Mouse (Mus musculus) heart, embryonic 15.5 days (tissue): ENCODE measurements around the gene Polr1d. TPM values are rescaled to one million over a fixed set of nuclear protein-coding genes. Genes with fewer than 3 reads are reported as not detected.

Source experiments
- ATAC-seq: fragments of 200-750 bp; cut with Nextera tagmentation; replicated peaks from 2 replicates; pipeline ENCODE4 v1.8.0; 2017; ENCODE audit warnings: low read depth, moderate TSS enrichment; ENCODE audit not compliant: insufficient number of reproducible peaks, insufficient read depth, low FRiP score
- H3K27ac ChIP-seq: fragments of 300-500 bp; sonication (generic); 2 replicates; pipeline ENCODE4 v1.5.1; 2015; ENCODE audit warnings: mild to moderate bottlenecking, inconsistent platforms
- H3K27me3 ChIP-seq: fragments of 300-500 bp; sonication (generic); 2 replicates; pipeline ENCODE4 v1.6.1; 2015; ENCODE audit warnings: inconsistent platforms
- H3K36me3 ChIP-seq: fragments of 300-500 bp; sonication (generic); 2 replicates; pipeline ENCODE4 v1.6.1; 2015; ENCODE audit warnings: mild to moderate bottlenecking, inconsistent platforms
- H3K4me1 ChIP-seq: fragments of 300-500 bp; sonication (generic); replicated peaks from 2 replicates; pipeline ENCODE4 v1.6.1; 2015; ENCODE audit warnings: inconsistent platforms
- H3K4me2 ChIP-seq: fragments of 300-500 bp; sonication (generic); 2 replicates; pipeline ENCODE4 v1.6.1; 2015; ENCODE audit warnings: inconsistent platforms, mild to moderate bottlenecking, moderate library complexity
- H3K4me3 ChIP-seq: fragments of 300-500 bp; sonication (generic); 2 replicates; pipeline ENCODE4 v1.5.1; 2015; ENCODE audit warnings: mild to moderate bottlenecking, inconsistent platforms
- H3K9ac ChIP-seq: fragments of 300-500 bp; sonication (generic); 2 replicates; pipeline ENCODE4 v1.6.1; 2015; ENCODE audit warnings: mild to moderate bottlenecking, inconsistent platforms
- H3K9me3 ChIP-seq: fragments of 300-500 bp; sonication (generic); replicated peaks from 2 replicates; pipeline ENCODE4 v1.6.1; 2016; ENCODE audit warnings: inconsistent platforms
- WGBS: fragments of 180-500 bp; shearing (Covaris S2); methylation state at CpG from one replicate; pipeline ENCODE4 v1.1.7; 2015; ENCODE audit warnings: mixed read lengths; 5-methylcytosine and 5-hydroxymethylcytosine counted together
- polyA plus RNA-seq: library from polyadenylated mRNA; unstranded; fragments of >200 nt; fragmentation: Nextera tagmentation; extraction: Ambion mirVana; gene quantifications from 2 replicates; pipeline ENCODE4 v1.2.1, GENCODE M21; 2015

Polr1d gene
- polyA plus RNA-seq, 1 experiment from 2014 or later, result 85.2 TPM

- H3K4me2 ChIP-seq, result no peak overlapping the region
- H3K9ac ChIP-seq, result no peak overlapping the region
- no peak overlapping the region for H3K4me3 ChIP-seq
- H3K27ac ChIP-seq, result no peak overlapping the region
- WGBS, result 62% methylated on average over 9 of the region's 9 CpGs
- H3K27me3 ChIP-seq, result peaks cover 5% of the 10 kb centered on the region; the same call in 1 of the 2 replicates
- ATAC-seq, result no peak
- no peaks in the 10 kb centered on the region for H3K4me1 ChIP-seq
- H3K36me3 ChIP-seq, result no peaks in the 10 kb centered on the region
- peaks cover 5% of the 10 kb centered on the region; the same call in 1 of the 2 replicates for H3K9me3 ChIP-seq
Observed at GRCm38 (mm10) chr5:147124794-147125193, 47.9 kb downstream of the Polr1d start.

- no peak for ATAC-seq
- no peak overlapping the region for H3K4me2 ChIP-seq
- H3K36me3 ChIP-seq, result no peaks in the 10 kb centered on the region
- no peak overlapping the region for H3K27ac ChIP-seq
- H3K4me3 ChIP-seq, result no peak overlapping the region
- WGBS, result 78% methylated on average over 13 of the region's 13 CpGs
- no peak overlapping the region for H3K9ac ChIP-seq
- peaks cover 5% of the 10 kb centered on the region; the same call in 1 of the 2 replicates for H3K27me3 ChIP-seq
- H3K4me1 ChIP-seq, result no peaks in the 10 kb centered on the region
- H3K9me3 ChIP-seq, result peaks cover 5% of the 10 kb centered on the region; the same call in 1 of the 2 replicates
Observed at GRCm38 (mm10) chr5:147125542-147126185, 48.8 kb downstream of the Polr1d start.

GRCm38 (mm10) chr5:147127860-147128259, 51.0 kb downstream of the Polr1d start:
- Histone ChIP-seq H3K4me2 (no peak overlapping the region), H3K4me3 (no peak overlapping the region), H3K27ac (no peak overlapping the region), H3K9ac (no peak overlapping the region), H3K9me3 (no peaks in the 10 kb centered on the region), H3K27me3 (peaks cover 5% of the 10 kb centered on the region; the same call in 1 of the 2 replicates), H3K36me3 (no peaks in the 10 kb centered on the region), H3K4me1 (no peaks in the 10 kb centered on the region)
- no peak for ATAC-seq
- WGBS, result 74% methylated on average over 4 of the region's 4 CpGs

- Histone ChIP-seq H3K9me3 (no peaks in the 10 kb centered on the region), H3K27me3 (no peaks in the 10 kb centered on the region), H3K9ac (no peak overlapping the region), H3K4me2 (no peak overlapping the region), H3K27ac (no peak overlapping the region), H3K36me3 (no peaks in the 10 kb centered on the region), H3K4me1 (0 out of 2 replicates have a peak, but pooled peaks cover 2% of the 10 kb centered on the region), H3K4me3 (no peak overlapping the region)
- no peak for ATAC-seq
- WGBS, result 77% methylated on average over 2 of the region's 2 CpGs
Observed at GRCm38 (mm10) chr5:147129484-147129883, 52.6 kb downstream of the Polr1d start.

GRCm38 (mm10) chr5:147131912-147132311, 55.1 kb downstream of the Polr1d start:
- 74% methylated on average over 4 of the region's 4 CpGs for WGBS
- 0 out of 2 replicates have a peak, but pooled peaks cover 2% of the 10 kb centered on the region for H3K4me1 ChIP-seq

GRCm38 (mm10) chr5:147133662-147134061, 56.8 kb downstream of the Polr1d start:
- peak overlapping the region; percentile 35 for H3K4me3 ChIP-seq

More at GRCm38 (mm10) chr5:147131912-147132311, 55.1 kb downstream of the Polr1d start:
- no peak overlapping the region for H3K9ac ChIP-seq
- no peaks in the 10 kb centered on the region for H3K9me3 ChIP-seq
- no peaks in the 10 kb centered on the region for H3K27me3 ChIP-seq
- no peaks in the 10 kb centered on the region for H3K36me3 ChIP-seq
- no peak overlapping the region for H3K27ac ChIP-seq
- ATAC-seq, result no peak
- no peak overlapping the region for H3K4me2 ChIP-seq
- no peak overlapping the region for H3K4me3 ChIP-seq

GRCm38 (mm10) chr5:147134341-147135088, 57.7 kb downstream of the Polr1d start:
- H3K4me2 ChIP-seq, result no peak overlapping the region
- no peak overlapping the region for H3K9ac ChIP-seq
- H3K27ac ChIP-seq, result no peak overlapping the region
- 54% methylated on average over 8 of the region's 8 CpGs for WGBS
- 0 out of 2 replicates have a peak, but pooled peaks cover 2% of the 10 kb centered on the region for H3K4me1 ChIP-seq
- H3K9me3 ChIP-seq, result no peaks in the 10 kb centered on the region
- no peak for ATAC-seq
- no peak overlapping the region for H3K4me3 ChIP-seq
- H3K36me3 ChIP-seq, result no peaks in the 10 kb centered on the region
- H3K27me3 ChIP-seq, result no peaks in the 10 kb centered on the region

More at GRCm38 (mm10) chr5:147133662-147134061, 56.8 kb downstream of the Polr1d start:
- Histone ChIP-seq H3K4me2 (peak overlapping the region; percentile 58), H3K9me3 (no peaks in the 10 kb centered on the region), H3K27me3 (no peaks in the 10 kb centered on the region), H3K36me3 (no peaks in the 10 kb centered on the region), H3K27ac (no peak overlapping the region), H3K4me1 (0 out of 2 replicates have a peak, but pooled peaks cover 2% of the 10 kb centered on the region), H3K9ac (no peak overlapping the region)
- no peak for ATAC-seq
- 17% methylated on average over 17 of the region's 17 CpGs for whole genome bisulfite sequencing

GRCm38 (mm10) chr5:147135089-147135446, 58.2 kb downstream of the Polr1d start:
- Histone ChIP-seq H3K9me3 (no peaks in the 10 kb centered on the region), H3K4me2 (no peak overlapping the region), H3K9ac (no peak overlapping the region), H3K4me3 (no peak overlapping the region), H3K27me3 (no peaks in the 10 kb centered on the region), H3K27ac (no peak overlapping the region), H3K36me3 (no peaks in the 10 kb centered on the region), H3K4me1 (0 out of 2 replicates have a peak, but pooled peaks cover 2% of the 10 kb centered on the region)
- ATAC-seq, result no peak
- 89% methylated on average over 3 of the region's 3 CpGs for WGBS

- Histone ChIP-seq H3K9ac (no peak overlapping the region), H3K27ac (no peak overlapping the region), H3K27me3 (no peaks in the 10 kb centered on the region), H3K36me3 (no peaks in the 10 kb centered on the region), H3K4me2 (no peak overlapping the region), H3K4me3 (no peak overlapping the region), H3K4me1 (0 out of 2 replicates have a peak, but pooled peaks cover 2% of the 10 kb centered on the region), H3K9me3 (no peaks in the 10 kb centered on the region)
- WGBS, result 78% methylated on average over 13 of the region's 13 CpGs
- no peak for ATAC-seq
Observed at GRCm38 (mm10) chr5:147135994-147136393, 59.1 kb downstream of the Polr1d start.

- H3K4me1 ChIP-seq, result no peaks in the 10 kb centered on the region
- H3K9ac ChIP-seq, result no peak overlapping the region
- no peak overlapping the region for H3K27ac ChIP-seq
- H3K9me3 ChIP-seq, result peaks cover 5% of the 10 kb centered on the region; the same call in 1 of the 2 replicates
- H3K36me3 ChIP-seq, result no peaks in the 10 kb centered on the region
- no peak overlapping the region for H3K4me2 ChIP-seq
- H3K27me3 ChIP-seq, result no peaks in the 10 kb centered on the region
- no peak for ATAC-seq
- H3K4me3 ChIP-seq, result no peak overlapping the region
Observed at GRCm38 (mm10) chr5:147147340-147147739, 70.5 kb downstream of the Polr1d start.

GRCm38 (mm10) chr5:147154806-147155371, 78.0 kb downstream of the Polr1d start:
- H3K36me3 ChIP-seq, result no peaks in the 10 kb centered on the region
- no peak overlapping the region for H3K4me3 ChIP-seq
- 14% methylated on average over 13 of the region's 13 CpGs for WGBS
- no peak overlapping the region for H3K27ac ChIP-seq
- no peak for ATAC-seq
- H3K9ac ChIP-seq, result no peak overlapping the region
- H3K27me3 ChIP-seq, result peaks cover 17% of the 10 kb centered on the region
- H3K9me3 ChIP-seq, result no peaks in the 10 kb centered on the region
- no peaks in the 10 kb centered on the region for H3K4me1 ChIP-seq
- no peak overlapping the region for H3K4me2 ChIP-seq
